ENCODE assay signal across 13 mouse cellular contexts in genomic region chr1:34867574-34867955, GRCm38 (mm10).
"Had no signal": no experiment of that assay in that cellular context is flagged by ENCODE, and none has a peak within 500 bp of the region (broad histone marks: within the 10 kb centered on the region; RNA-seq: fewer than 3 reads in every experiment).

No protein-coding gene starts in this region.

- H3K9me3 ChIP-seq: heart, embryonic 13.5 days; heart, embryonic 15.5 days; hindbrain, embryonic 13.5 days; hindbrain, embryonic 15.5 days; intestine, embryonic 15.5 days; kidney, embryonic 15.5 days; limb, embryonic 13.5 days; limb, embryonic 15.5 days; liver, embryonic 12.5 days had no signal

- H3K4me1 ChIP-seq: hindbrain, embryonic 13.5 days; hindbrain, embryonic 15.5 days; intestine, embryonic 15.5 days; kidney, embryonic 15.5 days; limb, embryonic 13.5 days; limb, embryonic 15.5 days had no signal

- H3K4me2 ChIP-seq: heart, embryonic 11.5 days; heart, embryonic 13.5 days; heart, embryonic 15.5 days; hindbrain, embryonic 13.5 days; hindbrain, embryonic 15.5 days; intestine, embryonic 15.5 days; kidney, embryonic 15.5 days; limb, embryonic 13.5 days; limb, embryonic 15.5 days; liver, embryonic 12.5 days had no signal

- H3K27ac ChIP-seq: heart, embryonic 13.5 days; heart, embryonic 15.5 days; hindbrain, embryonic 13.5 days; hindbrain, embryonic 15.5 days; hindbrain, postnatal 0 days; intestine, embryonic 15.5 days; kidney, embryonic 15.5 days; kidney, postnatal 0 days; limb, embryonic 13.5 days; limb, embryonic 15.5 days; liver, embryonic 12.5 days; liver, embryonic 14.5 days had no signal

- H3K27me3 ChIP-seq: heart, embryonic 13.5 days; heart, embryonic 15.5 days; hindbrain, embryonic 13.5 days; hindbrain, embryonic 15.5 days; intestine, embryonic 15.5 days; kidney, embryonic 15.5 days; limb, embryonic 13.5 days; limb, embryonic 15.5 days; liver, embryonic 12.5 days had no signal

- H3K9ac ChIP-seq: heart, embryonic 13.5 days; heart, embryonic 15.5 days; hindbrain, embryonic 13.5 days; hindbrain, embryonic 15.5 days; intestine, embryonic 15.5 days; kidney, embryonic 15.5 days; limb, embryonic 13.5 days; limb, embryonic 15.5 days; liver, embryonic 12.5 days; liver, embryonic 14.5 days had no signal

- H3K4me3 ChIP-seq: heart, embryonic 13.5 days; heart, embryonic 15.5 days; hindbrain, embryonic 13.5 days; hindbrain, embryonic 15.5 days; intestine, embryonic 15.5 days; kidney, embryonic 15.5 days; limb, embryonic 13.5 days; limb, embryonic 15.5 days; liver, embryonic 12.5 days had no signal
